Mouse (Mus musculus) heart, postnatal 0 days (tissue): ENCODE measurements around the gene Gm17387. TPM values are rescaled to one million over a fixed set of nuclear protein-coding genes. Genes with fewer than 3 reads are reported as not detected.

Experiments
- ATAC-seq: fragments of 200-750 bp; cut with Nextera tagmentation; 2 replicates; pipeline ENCODE4 v1.8.0; 2017; ENCODE audit warnings: low read depth, moderate number of reproducible peaks, moderate library complexity; ENCODE audit not compliant: insufficient read depth
- DNase-seq: peaks from one replicate; pipeline ENCODE4 v3.0.0-alpha.2; 2016; ENCODE audit warnings: low spot score
- H3K27ac ChIP-seq: fragments of 300-500 bp; sonication (generic); 2 replicates; pipeline ENCODE4 v1.5.1; 2014; ENCODE audit warnings: low read depth, mild to moderate bottlenecking
- H3K27me3 ChIP-seq: fragments of 300-500 bp; sonication (generic); 2 replicates; pipeline ENCODE4 v1.6.1; 2014; ENCODE audit warnings: low read length, mixed read lengths; ENCODE audit not compliant: control insufficient read depth, insufficient read depth
- H3K36me3 ChIP-seq: fragments of 300-500 bp; sonication (generic); replicated peaks from 2 replicates; pipeline ENCODE4 v1.6.1; 2014; ENCODE audit warnings: low read length, mixed read lengths; ENCODE audit not compliant: control insufficient read depth, insufficient read depth
- H3K4me1 ChIP-seq: fragments of 300-500 bp; sonication (generic); 2 replicates; pipeline ENCODE4 v1.6.1; 2014; ENCODE audit warnings: antibody characterized with exemption; ENCODE audit not compliant: control insufficient read depth, insufficient read depth
- H3K4me2 ChIP-seq: fragments of 300-500 bp; sonication (generic); 2 replicates; pipeline ENCODE4 v1.6.1; 2014; ENCODE audit warnings: low read depth, mild to moderate bottlenecking, low read length, moderate library complexity
- H3K4me3 ChIP-seq: fragments of 300-500 bp; sonication (generic); 2 replicates; pipeline ENCODE4 v1.5.1; 2014; ENCODE audit warnings: low read depth, low read length
- H3K9ac ChIP-seq: fragments of 300-500 bp; sonication (generic); replicated peaks from 2 replicates; pipeline ENCODE4 v1.6.1; 2014; ENCODE audit warnings: low read depth, low read length, mixed read lengths
- H3K9me3 ChIP-seq: fragments of 300-500 bp; sonication (generic); replicated peaks from 2 replicates; pipeline ENCODE4 v1.6.1; 2016; ENCODE audit warnings: low read length; ENCODE audit not compliant: control insufficient read depth
- CTCF ChIP-seq: IDR thresholded peaks from 2 replicates; pipeline ENCODE4 v1.5.1; 2016; ENCODE audit warnings: antibody characterized with exemption, control low read depth, low read depth
- EP300 ChIP-seq: IDR thresholded peaks from 2 replicates; pipeline ENCODE4 v1.6.1; 2016; ENCODE audit warnings: antibody characterized with exemption, low read depth
- WGBS: fragments of 180-500 bp; shearing (Covaris S2); extraction: QIAGEN DNeasy Blood & Tissue Kit; methylation state at CpG from one replicate; pipeline ENCODE4 v1.1.7; 2014; 5-methylcytosine and 5-hydroxymethylcytosine counted together
- polyA plus RNA-seq: library from polyadenylated mRNA; unstranded; fragments of >200 nt; fragmentation: Nextera tagmentation; extraction: Ambion mirVana; gene quantifications from 2 replicates; pipeline ENCODE4 v1.2.1, GENCODE M21; 2015
- total RNA-seq: library from RNA; depleted of rRNA; stranded (reverse); fragments of >200 nt; gene quantifications from 2 replicates; pipeline ENCODE4 v1.2.3, GENCODE M21; 2014; ENCODE audit warnings: low replicate concordance

Gm17387 gene
- total and polyA plus RNA-seq, 2 experiments from 2014 or later = not detected

DNA sequence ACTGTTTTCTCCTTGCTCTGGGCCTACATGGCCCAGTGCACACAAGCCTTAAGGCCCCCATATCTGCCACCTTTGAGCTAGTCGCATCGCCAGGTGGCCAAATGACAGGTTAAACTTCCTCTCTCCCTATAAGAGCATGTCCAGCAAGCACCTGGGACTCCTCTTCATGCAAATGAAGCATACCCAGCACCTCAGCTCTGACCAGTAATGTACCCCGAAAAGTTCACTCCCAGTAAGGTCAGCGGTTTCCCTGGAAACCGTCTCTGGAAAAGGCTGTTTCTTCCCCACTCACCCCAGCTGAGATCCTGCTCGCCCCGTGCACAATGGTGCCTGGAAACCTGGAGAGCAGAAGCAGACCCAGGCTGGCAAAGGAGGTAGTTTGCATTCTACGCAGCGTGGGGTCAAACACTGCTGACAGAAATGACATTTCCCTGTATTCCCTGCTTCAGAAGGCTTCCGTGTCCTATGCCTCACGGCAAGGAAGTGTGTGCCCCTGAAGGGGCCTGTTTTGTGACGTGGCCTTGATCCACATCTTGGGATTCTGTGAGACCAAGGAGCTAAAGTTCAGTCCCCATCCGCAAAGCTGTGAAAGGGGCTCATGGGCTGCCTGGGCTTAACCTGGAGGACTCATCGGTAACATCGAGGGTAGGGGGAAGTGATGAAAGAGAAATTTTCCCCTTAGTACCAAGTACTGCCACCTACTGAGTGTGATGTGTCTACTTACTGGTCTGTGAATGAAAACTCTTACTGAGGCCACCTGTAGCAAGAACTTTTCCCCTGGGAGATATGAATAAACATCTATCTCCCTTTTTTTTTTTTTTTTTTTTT, 27.8 kb upstream of the Gm17387 start:
- no peak for DNase-seq
- Histone ChIP-seq H3K27me3 (no peaks in the 10 kb centered on the region), H3K4me1 (no peaks in the 10 kb centered on the region), H3K27ac (no peak overlapping the region), H3K9me3 (no peaks in the 10 kb centered on the region), H3K9ac (no peak overlapping the region), H3K4me3 (no peak overlapping the region), H3K4me2 (no peak overlapping the region), H3K36me3 (no peaks in the 10 kb centered on the region)
- no peak for TF ChIP-seq EP300
- no peak for TF ChIP-seq CTCF
- ATAC-seq = no peak
- 68% methylated on average over 15 of the region's 15 CpGs for WGBS

DNA sequence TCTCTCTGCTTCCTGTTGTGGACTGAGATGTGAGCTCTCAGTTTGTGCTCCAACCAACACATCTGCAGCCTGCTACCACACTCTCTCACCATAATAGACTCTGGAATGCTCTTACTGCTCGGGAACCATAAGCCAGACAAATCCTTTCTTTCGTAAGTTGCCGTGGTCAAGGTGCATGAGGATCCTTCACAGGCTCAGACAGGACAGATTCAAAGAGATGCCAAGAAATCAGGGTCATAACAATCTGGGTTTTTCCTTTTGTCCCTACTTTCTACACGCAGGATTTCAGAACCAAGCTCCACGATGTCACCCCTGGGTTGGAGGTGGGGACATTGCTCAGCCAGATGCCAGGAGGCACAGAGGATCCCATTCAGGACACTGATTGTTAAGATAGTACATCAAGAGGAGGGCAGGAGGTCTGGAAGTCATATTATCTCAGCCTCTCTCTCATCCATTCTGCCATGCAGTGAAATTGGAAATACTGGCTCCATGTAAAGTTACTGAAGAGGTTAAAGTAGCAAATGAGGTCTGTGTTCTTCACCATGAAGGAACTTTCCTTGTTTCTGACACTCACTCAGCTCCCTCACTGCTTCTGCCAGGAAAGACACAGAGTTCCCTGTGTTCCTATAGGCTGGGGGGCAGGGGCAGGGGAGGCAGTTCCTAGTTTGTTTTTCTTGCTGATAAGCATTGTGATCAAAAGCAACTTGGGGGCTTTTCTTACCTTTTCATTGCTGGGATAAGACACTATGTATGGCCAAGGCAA, 25.5 kb upstream of the Gm17387 start:
- DNase-seq (no peak), ATAC-seq (no peak)
- H3K27me3 ChIP-seq = no peaks in the 10 kb centered on the region
- TF ChIP-seq CTCF (no peak), EP300 (no peak)
- H3K27ac ChIP-seq = no peak overlapping the region
- H3K4me1 ChIP-seq = 0 out of 2 replicates have a peak, but pooled peaks cover under 1% of the 10 kb centered on the region
- H3K9ac ChIP-seq = no peak overlapping the region
- no peak overlapping the region for H3K4me3 ChIP-seq
- H3K4me2 ChIP-seq = no peak overlapping the region
- WGBS = 52% methylated on average over 5 of the region's 5 CpGs
- H3K9me3 ChIP-seq = no peaks in the 10 kb centered on the region
- H3K36me3 ChIP-seq = no peaks in the 10 kb centered on the region

DNA sequence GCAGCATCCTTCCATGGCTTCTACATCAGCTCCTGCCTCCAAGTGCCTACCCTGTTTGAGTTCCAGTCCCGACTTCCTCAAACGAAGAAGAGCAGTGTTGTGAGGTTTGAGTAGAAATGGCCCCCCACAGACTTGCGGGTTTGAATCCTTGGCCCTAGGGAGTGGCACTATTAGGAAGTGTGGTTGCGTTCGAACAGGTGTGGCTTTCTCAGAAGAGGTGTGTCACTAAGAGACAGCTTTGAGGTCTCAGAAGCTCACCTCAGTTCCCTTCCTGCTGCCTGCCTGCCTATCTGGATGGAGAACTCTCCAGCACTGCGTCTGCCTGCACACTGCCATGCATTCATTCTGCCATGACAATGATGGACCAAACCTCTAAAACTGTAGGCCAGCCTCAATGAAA, 22.5 kb upstream of the Gm17387 start:
- no peaks in the 10 kb centered on the region for H3K9me3 ChIP-seq
- TF ChIP-seq EP300 (no peak), CTCF (no peak)
- no peak overlapping the region for H3K27ac ChIP-seq
- DNase-seq = no peak
- 82% methylated on average over 6 of the region's 6 CpGs for WGBS
- ATAC-seq = no peak
- peaks cover 14% of the 10 kb centered on the region; the same call in 1 of the 2 replicates for H3K4me1 ChIP-seq
- no peak overlapping the region for H3K4me3 ChIP-seq
- H3K36me3 ChIP-seq = no peaks in the 10 kb centered on the region
- H3K4me2 ChIP-seq = no peak overlapping the region
- H3K27me3 ChIP-seq = no peaks in the 10 kb centered on the region
- H3K9ac ChIP-seq = no peak overlapping the region

DNA sequence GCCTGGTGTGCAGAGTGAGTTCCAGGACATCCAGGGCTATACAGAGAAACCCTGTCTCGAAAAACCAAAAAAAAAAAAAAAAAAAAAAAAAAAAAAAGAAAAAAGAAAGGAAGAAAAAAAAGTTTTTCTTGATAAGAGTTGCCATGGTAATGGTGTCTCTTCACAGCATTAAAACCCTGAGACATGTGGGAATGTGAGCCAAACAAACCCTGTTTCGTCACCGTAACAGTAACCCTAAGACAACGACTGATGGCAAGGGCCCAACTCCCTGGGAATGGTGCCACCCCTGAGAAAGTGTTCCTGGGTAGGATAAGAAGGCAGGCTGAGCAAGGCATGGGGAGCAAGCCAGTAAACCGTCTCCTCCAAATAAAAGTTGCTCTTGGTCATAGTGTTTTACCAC, 22.0 kb upstream of the Gm17387 start:
- DNase-seq (no peak), ATAC-seq (no peak)
- Histone ChIP-seq H3K27ac (no peak overlapping the region), H3K4me3 (no peak overlapping the region), H3K4me1 (peaks cover 14% of the 10 kb centered on the region; the same call in 1 of the 2 replicates), H3K4me2 (no peak overlapping the region), H3K9me3 (no peaks in the 10 kb centered on the region), H3K9ac (no peak overlapping the region), H3K36me3 (no peaks in the 10 kb centered on the region), H3K27me3 (no peaks in the 10 kb centered on the region)
- no peak for TF ChIP-seq EP300
- no peak for TF ChIP-seq CTCF
- 57% methylated on average over 5 of the region's 5 CpGs for WGBS

DNA sequence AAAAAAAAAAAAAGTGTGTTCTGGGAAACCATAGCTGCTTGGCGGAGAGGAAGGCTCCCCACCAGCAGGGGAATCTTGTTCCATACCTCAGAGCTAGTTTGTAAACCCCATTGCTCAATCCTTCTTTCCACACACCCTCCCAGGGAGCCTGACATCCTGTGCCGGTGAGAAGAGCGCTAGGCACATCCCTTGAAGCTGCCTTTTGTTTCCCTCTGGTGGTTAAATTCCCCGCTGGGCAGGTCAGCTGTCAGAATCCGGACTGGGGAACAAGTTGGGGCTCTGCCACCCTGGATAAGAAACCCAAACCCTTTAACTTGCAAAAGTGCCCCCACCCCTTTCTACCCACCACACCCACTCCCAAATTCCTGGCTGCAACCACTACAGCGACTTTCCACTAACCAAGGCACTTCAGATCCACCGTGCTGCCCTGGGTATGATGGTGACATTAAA, 20.6 kb upstream of the Gm17387 start:
- peaks cover 14% of the 10 kb centered on the region; the same call in 1 of the 2 replicates for H3K4me1 ChIP-seq
- peak overlapping the region; percentile 61 for H3K4me2 ChIP-seq
- no peak; the same call in 1 of the 2 replicates for TF ChIP-seq CTCF
- no peak for TF ChIP-seq EP300
- WGBS = 7% methylated on average over 7 of the region's 7 CpGs
- no peak for ATAC-seq
- peak overlapping the region; percentile 18; the same call in 1 of the 2 replicates for H3K4me3 ChIP-seq
- peak; percentile 39 for DNase-seq
- no peaks in the 10 kb centered on the region for H3K9me3 ChIP-seq
- no peak overlapping the region for H3K9ac ChIP-seq
- peak overlapping the region; percentile 79; the same call in 1 of the 2 replicates for H3K27ac ChIP-seq
- H3K36me3 ChIP-seq = no peaks in the 10 kb centered on the region
- no peaks in the 10 kb centered on the region for H3K27me3 ChIP-seq
